Mouse (Mus musculus): Measurements from ENCODE around the gene Sumo3. TPM values are rescaled to one million over a fixed set of nuclear protein-coding genes. Genes with fewer than 3 reads are reported as not detected.

Sumo3 gene
- total RNA-seq, 2 experiments from 2014 or later, result 181 to 183 TPM

GRCm38 (mm10) chr10:77587091-77587775, 18.7 kb upstream of the Sumo3 start:
- no peak for DNase-seq (ENCODE audit: low spot score in 2 of 2)

GRCm38 (mm10) chr10:77588036-77588435, 17.9 kb upstream of the Sumo3 start:
- no peak for DNase-seq (ENCODE audit: low spot score in 2 of 2)

DNA sequence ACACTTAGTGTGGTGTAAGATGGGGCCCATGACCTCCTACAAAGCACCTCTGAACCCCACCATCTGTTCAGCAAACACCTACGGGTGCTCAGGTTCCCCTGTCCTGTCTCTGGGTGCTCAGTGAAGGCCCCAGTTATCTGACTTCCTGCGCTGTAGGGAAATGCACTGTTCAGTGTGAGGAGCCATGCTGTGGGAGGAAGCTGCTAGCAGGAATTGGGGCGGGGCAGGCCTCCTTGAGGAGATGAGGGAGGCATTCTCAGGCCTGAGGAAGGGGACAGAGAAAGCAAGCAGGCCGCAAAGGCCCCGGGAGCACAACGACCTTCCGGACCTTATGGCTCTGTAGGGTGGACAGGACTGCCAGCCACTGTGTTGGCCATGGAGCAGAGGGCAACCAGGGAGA, 16.8 kb upstream of the Sumo3 start:
- DNase-seq (ENCODE audit: low spot score in 2 of 2), result no peak

GRCm38 (mm10) chr10:77589749-77590148, 16.1 kb upstream of the Sumo3 start:
- DNase-seq (ENCODE audit: low spot score in 2 of 2), result no peak

DNA sequence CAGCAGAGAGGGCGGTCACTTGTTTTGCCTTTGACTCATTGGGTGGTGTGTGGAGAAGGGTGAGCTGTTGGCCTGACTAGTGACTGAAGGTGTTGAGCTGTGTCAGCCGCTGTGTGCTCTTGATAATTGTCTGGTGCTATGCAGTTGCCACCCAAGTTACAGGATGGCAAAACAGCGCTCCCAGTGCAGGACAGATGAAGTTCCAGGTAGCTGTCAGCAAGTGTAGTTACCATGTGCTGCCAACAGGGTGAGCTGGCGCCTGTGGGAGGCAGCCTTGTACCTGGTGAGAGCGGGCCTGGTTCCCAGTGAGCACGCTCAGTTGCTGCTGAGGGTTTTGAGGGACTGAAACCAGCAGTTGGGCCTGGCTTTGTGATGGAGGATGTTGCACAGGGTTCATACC, 15.1 kb upstream of the Sumo3 start:
- DNase-seq (ENCODE audit: low spot score in 2 of 2), result no peak

- no peak for DNase-seq (ENCODE audit: low spot score in 2 of 2)
These were observed 14.4 kb upstream of the Sumo3 start for GRCm38 (mm10) chr10:77591546-77591945.

DNA sequence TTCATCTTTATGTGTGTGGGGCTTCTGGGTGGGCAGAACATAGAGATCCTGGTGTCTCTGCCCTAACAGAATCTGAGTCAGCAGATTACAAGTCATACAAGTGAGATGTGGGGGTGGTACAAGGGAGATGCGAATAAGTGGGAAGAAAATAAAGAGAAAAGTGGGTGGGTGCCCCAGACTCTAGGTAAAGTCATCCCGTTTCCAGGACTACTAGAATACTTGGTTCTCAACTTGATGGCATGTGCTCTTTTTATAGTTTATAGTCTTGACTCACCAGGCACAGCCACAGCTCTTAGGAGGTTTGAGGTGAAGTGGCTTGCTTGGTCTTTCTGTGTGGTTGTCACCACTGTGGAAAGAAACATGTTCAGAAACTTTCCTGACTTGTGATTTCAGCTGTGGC, 9.8 kb upstream of the Sumo3 start:
- DNase-seq (ENCODE audit: low spot score in 2 of 2), result no peak

- no peak for DNase-seq (ENCODE audit: low spot score in 2 of 2)
These were observed 2.9 kb upstream of the Sumo3 start for GRCm38 (mm10) chr10:77603021-77603420.

GRCm38 (mm10) chr10:77604111-77604510, 1.8 kb upstream of the Sumo3 start:
- DNase-seq (ENCODE audit: low spot score in 2 of 2), result no peak

DNA sequence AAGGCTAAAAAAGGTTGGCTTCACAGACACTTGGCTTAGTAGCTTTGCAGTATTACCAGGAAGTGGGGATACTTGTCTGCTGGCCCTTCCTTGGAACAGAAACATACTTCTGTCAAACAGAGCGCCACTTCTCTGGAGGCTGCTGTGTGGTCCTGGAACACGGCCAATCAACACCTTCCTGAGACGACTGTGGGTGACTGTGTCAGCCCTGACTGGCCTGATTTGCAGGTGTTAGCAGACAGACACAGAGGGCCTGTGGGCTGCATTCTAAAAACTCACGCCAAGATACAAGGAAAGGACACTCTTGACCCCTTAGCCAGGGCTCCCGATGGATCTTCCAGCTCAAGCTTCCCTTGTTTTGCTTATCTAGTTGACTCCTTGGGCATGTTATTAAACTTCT, 939 bp upstream of the Sumo3 start:
- no peak for DNase-seq (ENCODE audit: low spot score in 2 of 2)

DNA sequence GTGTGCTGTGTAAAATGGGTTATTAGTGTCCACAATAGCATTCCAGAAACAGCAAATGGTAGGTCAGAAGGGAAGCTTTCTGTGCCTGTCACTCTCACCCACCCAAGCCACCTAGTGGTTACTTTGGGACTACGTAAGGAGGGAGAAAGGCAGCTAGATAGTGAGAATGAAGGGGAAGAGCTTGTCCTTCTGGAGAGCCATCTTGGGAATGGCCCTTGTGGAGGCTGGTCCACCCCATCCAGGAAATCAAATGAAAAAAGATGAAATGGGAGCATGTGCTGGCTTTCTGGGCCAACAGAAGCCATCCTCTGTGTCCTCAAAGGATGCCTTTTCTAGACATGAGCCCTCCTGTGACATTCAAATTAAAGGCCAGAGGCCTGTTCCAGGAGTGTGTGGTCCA, 529 bp upstream of the Sumo3 start:
- no peak for DNase-seq (ENCODE audit: low spot score in 2 of 2)

GRCm38 (mm10) chr10:77606855-77607254, 958 bp downstream of the Sumo3 start:
- DNase-seq (ENCODE audit: low spot score in 2 of 2), result no peak

GRCm38 (mm10) chr10:77607441-77607840, 1.5 kb downstream of the Sumo3 start:
- DNase-seq (ENCODE audit: low spot score in 2 of 2), result no peak

DNA sequence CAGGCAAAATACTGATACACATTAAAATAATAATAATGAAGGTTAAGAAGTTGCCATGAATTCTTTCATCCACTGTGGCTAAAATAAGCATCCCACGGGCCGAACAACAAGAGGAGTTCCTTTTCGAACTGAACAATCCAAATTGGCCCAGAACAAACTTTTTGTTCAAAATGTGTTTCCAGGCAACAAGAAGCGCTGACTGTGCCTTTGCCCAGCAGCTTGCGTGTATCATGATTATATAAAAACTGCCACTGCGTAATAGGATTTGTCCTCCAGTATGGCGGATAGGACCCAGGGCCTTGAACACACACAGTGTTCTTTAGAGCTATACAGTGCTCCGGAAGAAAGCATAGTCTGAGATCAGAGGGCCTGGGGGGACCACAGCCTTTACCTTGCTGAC, 2.7 kb downstream of the Sumo3 start:
- no peak for DNase-seq (ENCODE audit: low spot score in 2 of 2)

DNA sequence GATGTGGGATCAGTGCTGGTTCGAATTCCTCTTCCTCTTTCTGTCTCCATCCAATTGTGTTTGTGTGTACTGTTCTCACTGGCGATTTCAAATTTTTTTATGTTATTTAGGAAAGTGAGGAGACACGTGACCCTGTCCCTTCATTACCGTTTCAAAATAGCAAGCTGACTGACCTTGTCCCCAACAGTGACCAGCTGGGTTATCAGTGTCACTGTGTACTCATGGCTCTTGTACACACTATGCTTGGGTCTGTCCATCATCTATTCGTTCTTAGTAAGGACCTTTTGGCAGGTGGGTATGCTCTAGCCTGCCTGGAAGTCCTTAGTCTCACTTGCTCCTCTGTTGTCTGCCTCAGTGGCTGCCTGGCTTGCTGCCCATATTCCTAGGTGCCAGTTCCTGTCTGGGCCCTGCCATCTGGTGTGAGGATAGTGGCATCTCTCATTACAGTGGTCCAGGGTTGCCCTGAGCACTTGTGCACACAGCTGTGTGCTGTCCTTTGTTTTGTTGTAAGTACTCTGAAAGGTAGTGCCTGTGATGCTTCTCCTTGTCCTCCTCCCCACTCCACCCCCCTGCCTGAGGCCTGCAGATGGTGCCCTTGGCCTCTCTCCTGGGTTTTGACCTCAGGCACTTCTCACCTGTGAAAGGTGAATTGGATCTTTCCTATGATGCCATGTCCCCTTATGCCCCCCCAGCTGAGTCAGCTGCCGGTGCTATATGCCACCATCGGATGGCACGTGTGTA, 4.5 kb downstream of the Sumo3 start:
- no peak for DNase-seq (ENCODE audit: low spot score in 2 of 2)

DNA sequence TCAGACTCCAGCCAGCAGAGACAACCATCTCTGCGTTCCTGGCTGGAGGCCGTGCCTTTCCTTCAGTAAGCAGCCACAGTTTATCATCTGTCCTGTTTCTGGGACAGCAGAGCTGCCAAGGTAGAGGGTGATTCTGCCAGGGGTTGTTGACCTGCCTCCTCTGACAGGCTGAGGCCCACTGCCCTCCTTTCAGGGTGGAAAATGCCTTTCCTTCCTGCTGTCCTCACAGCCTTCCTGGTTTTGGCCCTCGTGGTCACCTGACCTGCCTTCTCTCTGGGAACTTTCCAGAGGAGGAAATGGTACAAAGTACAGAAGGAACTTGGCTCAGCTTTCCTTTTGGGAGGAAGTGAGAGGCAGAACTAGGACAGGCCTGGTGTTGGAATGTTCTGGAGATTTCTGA, 7.5 kb downstream of the Sumo3 start:
- DNase-seq (ENCODE audit: low spot score in 2 of 2), result no peak

DNA sequence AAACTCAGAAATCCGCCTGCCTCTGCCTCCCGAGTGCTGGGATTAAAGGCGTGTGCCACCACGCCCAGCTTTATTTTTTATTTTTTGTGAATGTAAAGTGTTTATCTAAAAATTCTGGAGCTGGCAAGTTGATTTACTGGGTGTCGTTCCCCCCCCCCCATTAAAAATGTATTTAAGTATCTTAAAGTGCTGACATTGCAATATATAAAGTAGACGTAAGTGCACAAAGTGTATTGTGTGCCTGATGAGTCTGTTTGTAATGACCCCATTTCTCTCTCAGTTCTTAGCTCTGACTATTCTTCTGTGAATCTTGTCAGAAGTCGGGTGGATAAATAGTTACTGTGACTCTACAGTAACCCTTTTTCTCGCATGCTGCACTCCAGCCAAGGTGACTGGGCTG, 9.8 kb downstream of the Sumo3 start:
- DNase-seq (ENCODE audit: low spot score in 2 of 2), result no peak

DNA sequence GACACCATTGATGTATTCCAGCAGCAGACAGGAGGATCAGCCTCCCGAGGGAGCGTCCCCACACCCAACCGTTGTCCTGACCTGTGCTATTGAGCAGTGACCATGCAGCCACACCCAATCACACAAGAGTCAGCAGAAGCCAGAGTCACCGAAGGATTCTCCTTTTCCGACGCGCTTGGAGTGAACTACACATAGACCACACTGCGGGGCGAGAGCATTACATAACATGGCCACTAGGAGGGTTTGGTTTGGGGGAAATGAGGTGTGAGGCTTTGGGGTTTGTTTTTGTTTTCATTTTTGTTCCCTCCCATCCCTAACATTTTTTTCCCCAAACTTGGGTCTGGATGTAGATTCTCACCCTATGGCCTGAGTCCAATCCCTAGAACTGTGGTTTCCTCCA, 10.3 kb downstream of the Sumo3 start:
- no peak for DNase-seq (ENCODE audit: low spot score in 2 of 2)

DNA sequence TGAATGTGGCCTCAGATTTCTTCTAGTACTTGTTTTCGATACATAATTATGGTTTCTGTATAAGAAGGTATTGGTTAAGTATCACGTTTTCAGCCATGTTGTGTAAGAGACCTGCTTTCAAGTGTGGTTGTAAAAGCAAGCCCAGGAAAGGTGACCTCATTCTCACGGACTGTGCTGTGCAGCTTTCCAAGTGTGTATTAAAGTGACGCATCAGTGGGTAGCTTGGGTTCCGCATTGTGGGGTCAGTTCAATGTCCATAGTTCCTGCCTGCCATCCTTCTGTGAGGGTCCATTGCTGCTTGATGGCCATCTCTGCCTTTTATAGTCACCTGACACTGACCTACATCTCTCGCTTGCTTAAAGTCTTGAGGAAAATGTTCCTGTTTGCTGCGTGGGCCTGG, 11.0 kb downstream of the Sumo3 start:
- no peak for DNase-seq (ENCODE audit: low spot score in 2 of 2)

GRCm38 (mm10) chr10:77621546-77621945, 15.6 kb downstream of the Sumo3 start:
- no peak for DNase-seq (ENCODE audit: low spot score in 2 of 2)

DNA sequence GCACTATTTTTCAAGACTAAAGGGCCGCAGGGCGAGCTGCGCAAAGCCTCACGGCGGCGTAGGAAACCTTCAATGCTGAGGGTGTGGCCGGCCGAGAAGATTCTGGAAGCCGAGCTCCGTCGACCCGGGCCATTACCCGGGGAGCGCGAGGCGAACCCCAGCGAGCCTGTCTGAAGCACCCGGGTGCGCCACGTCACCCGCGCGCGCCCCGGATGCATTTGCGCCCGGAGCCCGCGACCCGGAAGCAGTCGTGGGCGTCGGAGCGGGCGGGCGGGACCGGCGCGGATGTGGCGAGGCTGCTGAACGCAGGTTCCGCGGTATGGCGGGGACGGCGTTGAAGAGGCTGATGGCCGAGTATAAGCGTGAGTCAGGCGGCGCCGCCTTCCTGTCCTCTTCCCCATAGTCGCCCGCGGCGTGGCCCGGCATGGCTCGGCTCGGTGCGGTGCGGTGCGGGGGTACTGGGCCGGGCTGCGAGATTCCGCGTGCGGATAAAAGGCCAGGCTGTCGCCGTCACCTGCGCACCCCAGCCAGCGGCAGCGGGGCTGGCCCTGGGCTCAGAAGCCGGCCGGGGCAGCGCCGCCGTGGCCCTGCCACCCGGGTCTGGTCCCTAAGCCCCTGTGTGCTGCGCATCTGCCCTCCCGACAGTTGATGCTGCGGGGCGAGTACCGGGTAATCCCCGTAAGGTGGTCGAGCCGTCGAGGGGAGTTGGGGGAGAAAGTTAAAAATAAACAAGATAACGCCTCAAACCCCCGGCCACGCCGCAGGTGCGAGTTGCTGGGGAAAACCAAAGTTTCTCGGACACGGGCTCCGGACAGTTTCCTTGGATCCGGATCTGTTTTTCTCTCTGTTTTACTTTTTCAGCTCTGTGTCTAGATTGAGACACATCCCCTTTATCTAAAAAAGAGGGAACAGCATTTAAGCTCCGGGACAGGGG, 16.4 kb downstream of the Sumo3 start, which contains the start of gene Ube2g2:
Gene Ube2g2, plus strand, starts transcription at position 221 of the 934 bp plus-strand sequence.
- peak; percentile 87 to 95 for DNase-seq (ENCODE audit: low spot score in 2 of 2)

DNA sequence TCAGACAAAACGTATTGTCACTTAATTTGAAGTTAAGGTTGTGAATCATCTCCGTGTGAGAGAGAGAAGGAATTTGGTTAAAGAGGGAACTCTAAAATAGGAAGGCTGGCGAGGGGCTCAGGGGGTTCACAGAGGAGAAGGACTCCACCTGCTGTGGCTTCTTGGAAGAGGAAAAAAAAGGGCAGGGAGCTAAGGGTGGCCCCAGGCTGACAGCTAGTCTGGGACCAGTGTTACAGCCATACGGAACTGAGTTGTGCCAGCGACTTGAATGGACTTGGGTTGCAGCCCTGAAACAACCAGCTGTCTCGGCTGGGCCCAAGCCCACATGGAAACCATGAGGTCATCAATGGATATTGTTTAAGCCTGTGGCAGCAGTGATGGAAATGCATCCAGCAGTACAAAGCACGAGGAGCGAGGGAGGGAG, 17.2 kb downstream of the Sumo3 start:
- DNase-seq (ENCODE audit: low spot score in 2 of 2), result no peak

Measured in adrenal gland, postnatal 4 days (tissue).